Mouse (Mus musculus) testis, adult 2 months (tissue): ENCODE results near the gene Gm42372. TPM values are rescaled to one million over a fixed set of nuclear protein-coding genes. Genes with fewer than 3 reads are reported as not detected.

ENCODE experiments used
- H3K27ac ChIP-seq: fragments of 200-500 bp; 2 replicates; pipeline ENCODE4 v1.5.1; 2012; ENCODE audit warnings: low read depth, low read length; ENCODE audit not compliant: control insufficient read depth, insufficient read depth
- H3K27me3 ChIP-seq: fragments of 200-500 bp; 2 replicates; pipeline ENCODE4 v1.6.1; 2012; ENCODE audit warnings: mild to moderate bottlenecking, low read length, moderate library complexity; ENCODE audit not compliant: control insufficient read depth, insufficient read depth
- H3K36me3 ChIP-seq: fragments of 200-500 bp; 2 replicates; pipeline ENCODE4 v1.6.1; 2012; ENCODE audit warnings: mild to moderate bottlenecking, low read length; ENCODE audit not compliant: control insufficient read depth, insufficient read depth
- H3K4me1 ChIP-seq: fragments of 200-500 bp; 2 replicates; pipeline ENCODE4 v1.6.1; 2012; ENCODE audit warnings: low read length; ENCODE audit not compliant: control insufficient read depth, insufficient read depth
- H3K4me3 ChIP-seq: fragments of 200-500 bp; 2 replicates; pipeline ENCODE4 v1.5.1; 2012; ENCODE audit warnings: low read depth, mild to moderate bottlenecking, low read length, moderate library complexity, mixed read lengths; ENCODE audit not compliant: control insufficient read depth
- CTCF ChIP-seq: fragments of 200-500 bp; IDR thresholded peaks from 2 replicates; pipeline ENCODE4 v1.5.1; 2012; ENCODE audit warnings: low read depth, mild to moderate bottlenecking, inconsistent platforms, low read length, moderate library complexity; ENCODE audit not compliant: control insufficient read depth, insufficient read depth, insufficient replicate concordance
- POLR2A ChIP-seq: fragments of 200-500 bp; IDR thresholded peaks from 2 replicates; pipeline ENCODE4 v1.6.1; 2012; ENCODE audit warnings: low read depth, mild to moderate bottlenecking, inconsistent platforms, low read length, moderate library complexity; ENCODE audit not compliant: control insufficient read depth
- polyA plus RNA-seq: library from polyadenylated mRNA; depleted of rRNA; stranded (reverse); fragments of >200 nt; gene quantifications from 2 replicates; pipeline ENCODE4 v1.2.3, GENCODE M21; 2012

Gene Gm42372
- polyA plus RNA-seq, 1 experiment = 2.4 TPM

GRCm38 (mm10) chr7:16995345-16995744 lies 12.5 kb downstream of the Gm42372 start:
- Histone ChIP-seq H3K36me3 (no peaks in the 10 kb centered on the region), H3K27me3 (no peaks in the 10 kb centered on the region), H3K4me1 (peaks cover 12% of the 10 kb centered on the region), H3K27ac (no peak overlapping the region), H3K4me3 (peak overlapping the region; percentile 70; the same call in 1 of the 2 replicates)
- no peak for TF ChIP-seq POLR2A
- no peak for TF ChIP-seq CTCF

GRCm38 (mm10) chr7:16999233-16999632 lies 16.3 kb downstream of the Gm42372 start:
- H3K4me1 ChIP-seq = no peaks in the 10 kb centered on the region; the same call in 1 of the 2 replicates
- no peak overlapping the region for H3K4me3 ChIP-seq
- H3K36me3 ChIP-seq = peaks cover 1% of the 10 kb centered on the region; the same call in 1 of the 2 replicates
- TF ChIP-seq POLR2A (no peak), CTCF (no peak)
- H3K27me3 ChIP-seq = no peaks in the 10 kb centered on the region
- H3K27ac ChIP-seq = peak overlapping the region; percentile 39; the same call in 1 of the 2 replicates

GRCm38 (mm10) chr7:16999650-17000049 lies 16.8 kb downstream of the Gm42372 start:
- Histone ChIP-seq H3K4me3 (no peak overlapping the region), H3K27ac (peak overlapping the region; percentile 39; the same call in 1 of the 2 replicates), H3K36me3 (peaks cover 1% of the 10 kb centered on the region; the same call in 1 of the 2 replicates), H3K27me3 (no peaks in the 10 kb centered on the region), H3K4me1 (no peaks in the 10 kb centered on the region; the same call in 1 of the 2 replicates)
- TF ChIP-seq CTCF = peak; percentile 95
- no peak for TF ChIP-seq POLR2A

GRCm38 (mm10) chr7:17002375-17003195 lies 19.7 kb downstream of the Gm42372 start:
- Histone ChIP-seq H3K27me3 (no peaks in the 10 kb centered on the region), H3K4me1 (no peaks in the 10 kb centered on the region; the same call in 1 of the 2 replicates), H3K27ac (no peak overlapping the region), H3K4me3 (no peak overlapping the region), H3K36me3 (peaks cover 3% of the 10 kb centered on the region; the same call in 1 of the 2 replicates)
- peak; percentile 69; the same call in 1 of the 2 replicates for TF ChIP-seq CTCF
- TF ChIP-seq POLR2A = no peak

- Histone ChIP-seq H3K27me3 (no peaks in the 10 kb centered on the region), H3K27ac (no peak overlapping the region), H3K36me3 (peaks cover 4% of the 10 kb centered on the region), H3K4me3 (no peak overlapping the region), H3K4me1 (no peaks in the 10 kb centered on the region; the same call in 1 of the 2 replicates)
- TF ChIP-seq POLR2A (no peak), CTCF (no peak)
Measured at GRCm38 (mm10) chr7:17003230-17003960, 20.5 kb downstream of the Gm42372 start.

- Histone ChIP-seq H3K36me3 (peaks cover 5% of the 10 kb centered on the region), H3K4me1 (no peaks in the 10 kb centered on the region), H3K4me3 (no peak overlapping the region), H3K27ac (no peak overlapping the region), H3K27me3 (no peaks in the 10 kb centered on the region)
- TF ChIP-seq CTCF (no peak), POLR2A (no peak)
Measured at GRCm38 (mm10) chr7:17004716-17005115, 21.8 kb downstream of the Gm42372 start.

- Histone ChIP-seq H3K4me1 (no peaks in the 10 kb centered on the region), H3K27ac (no peak overlapping the region), H3K4me3 (no peak overlapping the region), H3K36me3 (peaks cover 5% of the 10 kb centered on the region), H3K27me3 (no peaks in the 10 kb centered on the region)
- TF ChIP-seq POLR2A (no peak), CTCF (peak; percentile 55; the same call in 1 of the 2 replicates)
Measured at GRCm38 (mm10) chr7:17007300-17007699, 24.4 kb downstream of the Gm42372 start.
